Mouse (Mus musculus) telencephalon, adult 2 months (tissue): ENCODE measurements around the gene Erc1.
"Not testable (repeated sequence)": the region's sequence is repeated elsewhere in the genome, so short reads cannot be mapped to it uniquely, and the experiment has no call there.

Experiments used
- DNase-seq: peaks from one replicate; pipeline ENCODE4 v3.0.0-alpha.2; 2011; ENCODE audit warnings: low read depth, low spot score

Erc1 gene

DNA sequence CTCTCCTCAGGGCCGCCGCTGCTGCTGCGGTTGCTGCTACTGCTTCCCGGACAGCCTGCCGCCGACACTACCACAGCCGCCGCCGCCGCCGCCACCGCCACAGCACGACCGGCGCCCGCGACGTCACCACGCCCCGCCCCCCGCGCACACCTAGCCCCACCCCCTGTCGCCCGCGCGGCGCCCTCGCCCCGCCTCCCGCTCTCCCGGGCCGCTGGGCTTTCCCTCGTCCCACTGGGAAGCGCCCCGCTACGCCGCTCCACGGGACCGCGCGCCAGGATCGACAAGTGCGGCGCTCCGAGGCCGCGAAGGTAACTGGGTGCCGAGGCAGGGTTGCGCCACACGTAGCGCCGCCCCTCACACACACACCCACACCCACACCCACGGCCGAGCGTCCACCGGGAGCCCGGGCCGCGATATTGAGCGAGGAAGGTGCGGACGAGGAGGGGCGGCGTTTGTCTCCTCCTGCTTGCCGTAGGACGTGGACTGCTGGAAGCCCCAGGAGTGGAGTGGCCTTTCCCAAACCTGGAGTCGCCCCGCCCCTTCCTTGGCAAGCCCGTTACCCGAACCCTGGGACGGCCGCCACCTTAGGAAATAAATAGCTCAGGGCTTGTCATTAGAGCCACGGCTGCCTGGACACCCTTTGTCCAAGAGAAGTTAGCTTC, at the start of gene Erc1:
Erc1 (minus strand) TSS at position 134 of the 662 bp plus-strand sequence.
- DNase-seq = peak; percentile 90

DNA sequence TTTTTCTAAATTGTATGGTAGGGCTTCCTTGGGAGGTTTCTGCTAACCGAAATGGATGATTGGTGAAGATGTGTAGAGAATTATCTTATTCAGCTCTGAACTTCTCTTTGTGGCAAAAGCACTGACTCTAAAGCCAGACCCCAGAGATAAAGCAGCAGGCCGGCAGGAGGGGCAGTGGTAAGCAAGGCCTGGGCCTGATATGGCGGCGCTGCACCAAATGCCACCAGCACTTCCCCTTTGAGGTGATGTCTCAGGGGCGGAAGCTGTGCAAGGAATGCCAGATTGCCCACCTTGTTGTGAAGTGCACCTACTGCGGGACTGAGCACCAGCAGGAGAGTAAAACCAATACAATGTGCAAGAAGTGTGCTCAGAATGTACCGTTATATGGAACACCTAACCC, 44.7 kb upstream of the Erc1 start:
- no peak for DNase-seq

DNA sequence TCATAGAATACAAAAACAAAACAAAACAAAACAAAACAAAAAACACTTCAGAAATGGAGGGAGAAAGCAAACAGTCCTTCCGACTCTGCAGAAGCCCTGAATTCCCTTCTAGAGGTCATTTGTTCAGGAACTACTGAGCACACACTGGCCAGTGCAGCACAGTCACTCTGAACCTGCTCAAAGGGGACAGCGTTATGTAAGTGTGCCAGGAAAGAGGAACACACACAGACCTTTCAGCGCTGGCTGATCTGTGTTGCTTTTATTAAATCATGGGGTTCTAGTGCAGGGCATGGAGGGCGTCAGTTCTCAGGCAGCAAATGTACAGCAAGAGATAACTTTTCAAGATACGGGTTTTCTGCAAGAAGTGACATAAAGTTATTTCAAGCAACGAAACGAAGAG, 35.2 kb upstream of the Erc1 start:
- no peak for DNase-seq

DNA sequence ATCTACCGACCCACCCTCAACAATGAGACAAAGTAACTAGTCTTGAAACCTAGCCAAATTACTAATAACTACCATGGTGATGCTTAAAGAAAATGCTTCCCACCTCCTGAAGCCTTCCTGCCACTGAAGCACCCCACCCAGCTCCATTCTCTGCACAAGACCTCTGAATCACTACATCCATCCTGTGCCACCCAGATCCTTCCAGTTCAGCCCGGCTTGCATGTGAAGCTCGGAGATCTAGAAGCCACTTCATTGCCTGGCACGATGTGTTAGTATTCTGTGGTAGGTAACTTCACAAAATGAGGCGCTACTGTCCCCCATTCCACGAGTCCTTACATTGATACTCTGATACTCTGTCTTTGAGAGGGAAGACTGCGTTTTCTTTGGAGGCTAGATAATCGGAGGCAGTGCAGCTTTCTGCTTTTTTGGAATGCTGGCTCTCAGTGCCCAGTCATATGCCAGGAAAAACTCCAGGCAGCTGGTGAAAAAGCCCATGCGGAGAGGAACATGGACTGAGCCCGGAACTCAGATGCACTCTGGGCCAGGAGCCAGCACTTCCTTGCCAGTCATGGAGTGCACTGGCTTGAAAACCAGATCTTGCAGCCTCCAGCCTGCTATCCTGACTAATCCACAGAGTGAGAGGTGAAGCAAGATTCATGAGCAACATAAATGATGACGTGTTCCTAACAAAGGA, 16.5 kb upstream of the Erc1 start:
- DNase-seq = peak; percentile 77

DNA sequence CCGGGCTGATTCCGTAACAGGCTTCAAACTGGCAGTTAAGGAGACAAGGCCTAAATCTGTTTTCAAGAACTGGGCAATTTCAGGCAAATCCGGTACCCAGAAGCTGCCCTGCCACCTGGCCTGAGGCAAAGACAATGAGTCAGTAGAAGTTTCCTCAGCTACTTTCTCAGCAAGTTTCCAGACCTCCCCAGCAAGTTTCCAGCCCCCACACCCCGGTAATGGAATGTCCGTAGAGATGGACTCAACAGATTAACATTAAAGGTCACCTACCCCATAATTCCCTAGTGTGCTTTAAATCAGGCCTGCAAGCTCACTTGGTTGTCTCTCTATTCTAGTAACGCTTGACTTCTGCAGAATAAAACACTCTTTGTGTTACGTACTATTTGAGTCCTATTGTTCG, 13.6 kb upstream of the Erc1 start:
- no peak for DNase-seq

DNA sequence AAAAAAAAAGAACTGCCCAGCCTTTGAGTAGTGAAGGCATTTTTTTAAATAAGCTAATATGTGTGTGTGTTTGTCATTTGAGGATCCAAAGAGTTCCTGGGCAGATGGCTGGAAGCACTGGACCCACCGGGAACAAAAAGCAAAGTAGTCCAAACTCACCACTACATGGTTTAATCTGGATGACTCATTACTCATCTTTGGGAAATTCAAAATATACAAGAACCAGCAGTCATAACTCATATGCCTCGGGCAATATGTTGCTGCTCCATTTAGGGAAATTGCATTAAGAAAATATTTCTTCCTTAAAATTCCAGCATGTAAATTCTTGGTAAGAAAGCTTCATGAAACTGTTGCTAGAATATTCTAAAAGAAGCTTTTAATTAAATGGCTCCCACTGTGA, 12.3 kb upstream of the Erc1 start:
- DNase-seq = no peak

DNA sequence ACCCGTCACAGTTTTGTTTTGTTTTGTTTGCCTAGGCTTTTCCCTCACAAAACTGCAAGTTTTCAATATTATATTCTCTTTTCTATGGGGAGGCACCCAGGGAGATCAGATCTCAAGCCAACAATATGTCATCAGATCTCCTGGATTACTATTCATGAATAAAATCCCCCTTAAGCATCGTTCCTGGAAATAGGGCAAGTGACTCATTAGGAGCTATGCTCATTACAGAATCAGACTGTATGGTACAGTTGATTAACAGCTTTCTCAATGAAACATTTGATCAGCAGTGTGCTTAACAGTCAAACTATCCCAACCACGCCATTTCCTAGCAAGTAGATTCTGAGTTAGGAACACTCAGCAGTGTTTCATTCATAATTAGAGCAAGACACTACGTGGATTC, 7.5 kb upstream of the Erc1 start:
- DNase-seq = no peak

DNA sequence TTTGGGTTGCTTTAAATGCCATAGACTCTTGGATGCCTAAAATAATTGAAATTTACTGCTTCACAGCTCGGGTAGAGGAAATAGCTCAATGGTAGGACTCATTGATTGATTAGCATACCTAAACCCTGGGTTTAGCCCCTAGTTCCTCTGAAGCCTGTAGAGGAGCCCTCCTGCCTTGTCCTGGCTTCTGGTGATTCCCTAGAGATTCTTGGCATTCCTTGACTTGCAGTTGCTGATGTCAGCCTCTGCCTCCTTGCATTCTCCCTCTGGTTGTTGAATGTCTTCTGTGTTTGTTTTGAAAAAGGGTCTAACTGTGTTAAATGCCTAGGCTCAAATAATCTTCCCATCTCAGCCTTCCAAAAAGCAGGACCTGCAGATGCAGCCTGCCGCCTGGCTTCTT, 6.2 kb upstream of the Erc1 start:
- no peak for DNase-seq

DNA sequence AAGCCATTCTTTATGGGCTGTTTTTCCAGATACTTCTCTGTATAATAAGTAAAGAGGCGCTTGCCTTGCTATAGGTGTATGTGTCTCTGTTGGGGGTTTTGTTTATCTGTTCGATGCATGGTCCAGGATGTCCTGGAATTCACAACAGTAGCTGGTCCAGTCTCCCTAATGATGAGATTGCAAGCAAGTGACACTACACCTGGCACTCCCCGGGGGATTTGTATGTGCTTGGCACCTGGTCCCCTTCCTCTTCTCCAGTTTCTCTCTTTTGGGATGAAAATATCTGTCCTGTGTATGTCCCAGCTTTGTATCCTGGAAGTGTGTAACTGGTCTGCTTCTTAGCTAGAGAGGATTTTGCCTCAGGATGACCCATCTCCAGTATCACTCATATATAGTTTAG, 1.9 kb upstream of the Erc1 start:
- no peak for DNase-seq

DNA sequence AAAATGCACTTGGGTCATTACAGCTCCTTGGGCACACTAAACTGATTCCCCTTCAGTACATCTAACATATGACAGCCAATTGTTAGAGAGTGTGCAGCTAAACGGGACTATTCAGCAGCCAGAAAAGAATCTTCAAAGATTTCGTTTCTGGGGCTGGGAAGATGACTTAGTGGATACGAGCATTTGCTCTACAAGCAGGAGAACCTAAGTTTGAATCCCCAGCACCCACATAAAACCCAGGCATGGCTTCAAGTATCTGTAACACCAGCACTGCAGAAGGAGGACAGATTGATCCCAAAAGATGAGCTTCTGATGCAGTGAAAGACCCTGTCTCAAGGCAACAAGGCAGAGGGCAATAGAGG, 1.4 kb upstream of the Erc1 start:
- no peak for DNase-seq

DNA sequence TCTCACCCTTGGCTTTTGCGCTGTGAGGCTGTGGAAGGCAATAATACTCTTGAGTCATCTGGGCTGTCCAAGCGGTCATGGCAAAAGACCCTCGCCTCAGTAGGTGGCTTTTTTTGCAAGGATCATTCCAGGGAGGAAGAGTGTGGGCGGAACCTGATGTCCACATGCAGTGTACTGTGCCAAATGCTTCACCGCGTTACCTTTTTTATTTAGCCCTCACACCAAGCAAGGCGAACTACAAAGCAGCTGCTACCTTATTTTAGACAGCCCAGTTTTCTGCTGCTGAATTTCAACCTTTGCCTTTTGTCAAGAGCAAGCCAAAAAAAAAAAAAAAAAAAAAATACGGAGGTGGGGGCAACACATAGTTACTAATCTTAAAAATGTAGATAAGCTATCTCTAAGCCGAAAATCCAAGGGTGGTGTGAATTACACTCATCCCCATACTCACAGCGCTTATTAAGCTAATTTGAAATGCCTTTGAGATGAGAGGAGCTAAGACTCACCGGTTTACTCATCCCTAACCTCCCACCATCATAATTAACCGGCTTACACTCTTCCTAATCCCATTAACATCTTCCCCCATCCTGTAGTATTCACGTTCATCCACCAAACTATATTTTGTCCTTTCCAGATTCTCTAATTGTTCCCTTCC, 855 bp upstream of the Erc1 start:
- peak; percentile 12 for DNase-seq

DNA sequence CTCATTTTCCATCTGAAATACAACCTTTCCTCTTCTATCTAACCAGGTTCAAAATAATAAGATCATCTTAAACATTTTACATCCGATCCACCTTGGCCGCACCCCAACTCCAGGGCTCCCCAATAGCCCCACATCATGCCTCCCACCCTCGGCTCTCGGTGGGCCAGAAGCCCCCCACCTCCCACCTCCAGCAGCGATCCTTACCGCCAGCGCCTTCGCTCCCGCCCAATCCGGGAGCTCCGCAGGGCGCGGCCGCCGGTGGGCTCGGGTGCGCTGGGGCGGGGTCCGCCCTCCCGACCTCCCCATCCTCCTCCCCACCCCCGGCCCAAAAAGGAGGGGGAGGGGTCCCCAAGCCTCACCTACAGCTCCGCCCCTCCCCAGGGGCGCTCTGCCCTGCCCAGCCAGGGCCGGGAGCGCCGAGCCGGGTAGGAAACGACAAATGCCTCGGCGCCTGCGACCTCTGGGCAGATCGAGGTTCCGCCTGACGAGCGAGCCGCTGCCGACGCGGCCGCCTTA, 391 bp downstream of the Erc1 start:
- DNase-seq = no peak

DNA sequence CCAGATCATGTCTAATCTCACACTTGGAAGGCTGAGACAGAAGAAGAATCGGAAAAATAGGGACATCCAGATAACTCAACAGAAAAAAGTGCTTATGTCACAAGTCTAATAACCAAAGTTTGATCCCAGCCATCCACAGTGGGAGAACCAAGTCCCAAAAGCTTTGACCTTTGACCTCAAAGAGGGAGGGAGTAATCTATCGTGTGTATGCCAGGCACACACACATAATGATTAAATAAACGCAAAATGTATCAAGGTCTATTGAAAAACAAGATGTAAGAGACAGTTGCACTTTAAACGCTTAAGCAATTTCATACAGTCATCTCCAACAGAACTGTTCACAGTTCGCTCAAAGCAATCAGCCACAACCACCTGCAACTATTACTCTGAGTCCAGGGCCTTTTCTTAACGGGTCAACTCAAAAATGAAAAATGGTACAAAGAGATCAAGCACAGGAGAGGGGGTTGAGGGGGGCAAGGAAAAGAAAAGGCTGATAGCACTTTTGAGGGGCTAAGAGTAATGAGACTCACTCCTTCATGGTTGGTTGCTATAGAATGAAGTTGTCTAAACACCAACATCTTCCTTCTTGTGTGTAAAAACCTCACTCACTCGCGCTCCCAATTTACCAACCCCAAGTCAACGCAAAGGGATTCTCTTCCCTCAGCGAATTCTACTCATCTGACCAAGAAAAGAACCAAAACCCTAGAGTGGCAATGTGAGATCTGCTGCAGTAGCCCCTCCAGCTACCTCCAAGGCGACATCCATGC, 1.0 kb downstream of the Erc1 start:
- no peak for DNase-seq

DNA sequence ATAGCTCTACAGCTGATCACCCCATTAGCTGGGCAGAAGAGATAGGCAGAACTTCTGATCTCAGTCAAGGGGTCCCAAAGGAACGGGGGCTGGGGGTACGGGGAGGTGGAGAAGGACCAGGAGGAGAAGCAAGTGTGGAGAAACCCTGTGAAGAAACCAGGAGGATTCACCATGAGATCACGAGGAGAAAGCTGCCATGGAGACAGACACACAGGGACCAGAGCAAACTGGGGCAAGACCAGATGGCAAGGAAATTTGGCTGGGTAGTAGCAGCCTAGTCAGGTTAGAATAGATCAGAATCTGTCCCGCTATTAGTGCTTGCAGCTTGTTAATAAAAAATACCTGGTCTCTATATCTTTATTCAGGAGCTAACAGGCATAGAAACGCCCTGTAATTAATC, 18.0 kb downstream of the Erc1 start:
- DNase-seq = no peak

DNA sequence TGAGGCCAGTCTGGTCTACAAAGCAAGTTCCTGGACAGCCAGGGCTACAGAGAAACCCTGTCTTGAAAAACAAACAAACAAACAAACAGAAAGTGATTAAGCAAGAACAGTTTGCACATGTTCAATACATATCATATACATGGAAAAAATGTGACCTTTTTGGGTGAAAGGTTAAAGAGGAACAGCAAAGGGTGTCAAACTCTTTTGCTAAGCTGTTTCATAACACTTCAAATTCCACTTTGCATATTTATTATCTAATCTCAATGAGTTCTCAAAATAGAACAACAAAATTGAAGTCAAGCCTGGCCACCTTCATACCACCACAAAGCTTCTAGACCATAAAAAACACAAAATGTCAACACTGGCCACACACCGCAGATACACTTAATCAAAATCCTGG, 19.8 kb downstream of the Erc1 start:
- no peak for DNase-seq

DNA sequence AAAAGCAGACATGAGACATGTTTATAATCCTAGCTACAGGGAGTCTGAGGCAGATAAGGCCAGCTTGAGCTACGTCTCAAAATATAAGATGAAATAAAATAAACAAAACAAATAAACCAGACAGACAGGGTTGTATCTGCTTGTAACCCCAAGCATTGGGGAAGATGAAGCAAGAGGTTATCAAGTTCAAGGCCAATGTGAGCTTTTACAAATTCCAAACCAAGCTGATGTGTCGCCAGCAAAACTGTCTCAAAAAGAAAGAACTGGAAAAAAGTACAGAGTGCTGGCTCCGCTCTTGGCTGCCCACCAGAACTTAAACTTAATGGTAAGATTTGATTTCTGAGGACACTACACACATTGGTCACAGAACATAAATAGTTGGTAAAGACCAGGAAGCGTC, 21.3 kb downstream of the Erc1 start:
- no peak for DNase-seq

DNA sequence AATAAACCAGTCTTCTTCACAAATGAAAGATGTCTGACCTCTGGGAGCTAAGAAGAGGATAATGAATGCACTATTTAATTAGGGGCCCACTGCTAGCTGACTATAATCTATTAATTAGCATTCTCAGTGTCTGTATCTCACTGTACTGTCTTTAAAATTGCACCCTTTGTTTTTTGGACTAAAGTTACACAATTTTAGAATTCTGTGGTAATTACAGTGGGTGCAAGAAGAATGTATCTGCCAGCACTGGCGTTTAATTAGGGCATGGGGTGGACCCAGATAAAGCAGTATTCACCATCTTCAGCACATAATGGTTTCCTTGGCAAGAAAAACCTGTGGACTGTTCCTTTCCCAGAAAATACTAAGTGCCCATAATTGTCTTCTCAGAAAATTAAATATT, 25.8 kb downstream of the Erc1 start:
- peak; percentile 13 for DNase-seq

DNA sequence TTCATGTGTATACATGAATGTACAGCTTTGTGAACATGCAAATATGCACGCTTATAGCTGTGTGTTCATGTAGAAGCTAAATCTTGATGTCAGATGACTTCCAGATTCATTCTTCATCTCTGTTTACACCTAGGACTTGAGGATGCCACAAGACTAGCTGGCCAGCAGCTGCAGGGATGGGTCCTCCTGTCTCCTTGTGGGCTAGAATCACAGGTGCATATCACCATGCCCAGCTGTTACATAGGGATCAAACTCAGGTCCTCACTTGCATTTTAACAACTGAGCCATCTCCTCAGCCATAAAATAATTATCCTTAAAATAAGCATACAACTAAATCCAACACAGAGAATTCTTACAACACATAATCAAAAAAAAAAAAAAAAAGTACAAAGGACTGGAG, 26.8 kb downstream of the Erc1 start:
- DNase-seq = no peak

DNA sequence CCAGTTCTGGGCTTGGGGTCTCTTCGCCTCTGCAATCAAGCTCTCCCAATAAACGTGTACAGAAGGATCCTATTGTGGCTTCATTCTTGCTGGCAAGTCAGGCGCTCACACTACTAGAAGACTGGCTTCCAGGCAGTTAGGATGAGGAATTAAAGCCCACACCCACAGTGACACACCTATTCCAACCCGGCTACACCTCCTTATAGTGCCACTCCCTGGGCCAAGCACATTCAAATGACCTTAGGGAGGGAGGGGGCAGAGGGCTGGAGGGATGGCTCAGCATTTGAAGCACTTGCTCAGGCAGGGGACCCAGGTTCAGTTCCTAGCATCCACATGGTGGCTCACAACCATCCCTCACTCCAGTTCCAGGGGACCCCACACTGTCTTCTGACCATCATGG, 29.4 kb downstream of the Erc1 start:
- DNase-seq = no peak

DNA sequence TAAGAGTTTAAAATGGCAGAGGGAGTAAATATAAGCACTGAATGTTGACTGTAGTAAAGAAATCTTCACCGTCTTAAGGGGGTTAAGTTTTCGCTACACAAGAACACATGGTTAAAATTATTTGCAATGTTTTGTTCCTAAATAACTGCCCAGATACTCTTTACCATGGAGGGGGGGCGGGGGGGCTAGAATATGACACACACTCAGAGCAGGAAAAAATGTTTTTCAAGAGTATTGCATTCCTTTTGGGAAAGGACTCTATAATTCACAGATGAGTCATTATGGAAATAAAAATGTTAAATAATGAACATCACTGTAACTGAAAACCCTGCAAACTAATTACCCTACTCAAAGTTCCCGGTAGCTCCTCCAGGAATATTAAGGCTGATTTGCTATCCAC, 32.5 kb downstream of the Erc1 start:
- DNase-seq = no peak

DNA sequence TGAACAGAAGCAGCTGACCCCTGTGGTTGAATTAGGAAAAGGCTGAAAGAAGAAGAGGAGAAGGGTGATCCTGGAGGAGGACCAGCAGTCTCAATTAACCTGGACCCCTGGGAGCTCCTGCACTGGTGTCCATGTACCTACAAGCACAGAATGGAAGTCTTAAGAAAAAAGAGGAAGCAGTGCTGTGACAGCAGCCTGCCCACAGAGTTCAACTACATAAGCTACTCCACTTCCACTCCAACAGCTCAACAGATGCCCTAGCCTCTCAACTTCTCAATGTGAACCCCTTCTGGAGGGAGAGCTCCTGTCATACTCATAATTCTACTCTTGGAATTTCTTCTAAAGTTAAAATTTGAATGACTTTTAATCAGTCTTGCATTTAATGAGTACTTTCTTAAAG, 34.9 kb downstream of the Erc1 start:
- not testable (repeated sequence) for DNase-seq
